Mouse (Mus musculus) hindbrain, embryonic 12.5 days (tissue): ENCODE measurements at regions not wholly inside any gene's neighbourhood (a gene's known extent, or its start where the extent isn't known, plus 50 kb on each side); places are given as distances from the start of the nearest gene placed in this dataset. TPM values are rescaled to one million over a fixed set of nuclear protein-coding genes. Genes with fewer than 3 reads are reported as not detected.

Experiments
- ATAC-seq: fragments of 200-750 bp; cut with Nextera tagmentation; 2 replicates; pipeline ENCODE4 v1.8.0; 2017; ENCODE audit warnings: moderate TSS enrichment; ENCODE audit not compliant: low FRiP score
- H3K27ac ChIP-seq: fragments of 300-500 bp; sonication (generic); 2 replicates; pipeline ENCODE4 v1.5.1; 2016; ENCODE audit warnings: mild to moderate bottlenecking
- H3K27me3 ChIP-seq: fragments of 300-500 bp; sonication (generic); 2 replicates; pipeline ENCODE4 v1.6.1; 2016; ENCODE audit warnings: mild to moderate bottlenecking
- H3K36me3 ChIP-seq: fragments of 300-500 bp; sonication (generic); 2 replicates; pipeline ENCODE4 v1.6.1; 2016; ENCODE audit warnings: mild to moderate bottlenecking
- H3K4me1 ChIP-seq: fragments of 300-500 bp; sonication (generic); 2 replicates; pipeline ENCODE4 v1.6.1; 2016
- H3K4me2 ChIP-seq: fragments of 300-500 bp; sonication (generic); replicated peaks from 2 replicates; pipeline ENCODE4 v1.6.1; 2016; ENCODE audit warnings: mild to moderate bottlenecking
- H3K4me3 ChIP-seq: fragments of 300-500 bp; sonication (generic); 2 replicates; pipeline ENCODE4 v1.5.1; 2016; ENCODE audit warnings: mild to moderate bottlenecking
- H3K9ac ChIP-seq: fragments of 300-500 bp; sonication (generic); 2 replicates; pipeline ENCODE4 v1.6.1; 2016; ENCODE audit warnings: mild to moderate bottlenecking, moderate library complexity
- H3K9me3 ChIP-seq: fragments of 300-500 bp; sonication (generic); replicated peaks from 2 replicates; pipeline ENCODE4 v1.6.1; 2016; ENCODE audit warnings: mild to moderate bottlenecking
- WGBS: fragments of 180-500 bp; shearing (Covaris S2); methylation state at CpG from one replicate; pipeline ENCODE4 v1.1.7; 2016; 5-methylcytosine and 5-hydroxymethylcytosine counted together
- microRNA-seq: library from miRNA; unstranded; fragments of <30 nt; microRNA quantifications from one replicate; pipeline ENCODE4, GENCODE M21; 2017

- H3K9me3 ChIP-seq, result no peaks in the 10 kb centered on the region
- H3K27me3 ChIP-seq, result peaks cover 4% of the 10 kb centered on the region
- peaks cover 27% of the 10 kb centered on the region for H3K4me1 ChIP-seq
- no peaks in the 10 kb centered on the region for H3K36me3 ChIP-seq
- no peak for ATAC-seq
- no peak overlapping the region for H3K9ac ChIP-seq
- H3K27ac ChIP-seq, result no peak overlapping the region
- no peak overlapping the region for H3K4me3 ChIP-seq
- no peak overlapping the region for H3K4me2 ChIP-seq
- WGBS, result 72% methylated on average over 4 of the region's 4 CpGs
These were observed 150.4 kb upstream of the Kcnab2 start for GRCm38 (mm10) chr4:152628111-152628510.

- 4% methylated on average over 22 of the region's 22 CpGs for WGBS
- Histone ChIP-seq H3K36me3 (no peaks in the 10 kb centered on the region), H3K9ac (no peak overlapping the region), H3K27me3 (peaks cover 6% of the 10 kb centered on the region; the same call in 1 of the 2 replicates), H3K27ac (peak overlapping the region; percentile 46), H3K9me3 (no peaks in the 10 kb centered on the region), H3K4me1 (peaks cover 32% of the 10 kb centered on the region), H3K4me3 (no peak overlapping the region), H3K4me2 (peak overlapping the region; percentile 35)
- peak; percentile 77 for ATAC-seq
These were observed 147.6 kb upstream of the Kcnab2 start for GRCm38 (mm10) chr4:152625032-152626003.

DNA sequence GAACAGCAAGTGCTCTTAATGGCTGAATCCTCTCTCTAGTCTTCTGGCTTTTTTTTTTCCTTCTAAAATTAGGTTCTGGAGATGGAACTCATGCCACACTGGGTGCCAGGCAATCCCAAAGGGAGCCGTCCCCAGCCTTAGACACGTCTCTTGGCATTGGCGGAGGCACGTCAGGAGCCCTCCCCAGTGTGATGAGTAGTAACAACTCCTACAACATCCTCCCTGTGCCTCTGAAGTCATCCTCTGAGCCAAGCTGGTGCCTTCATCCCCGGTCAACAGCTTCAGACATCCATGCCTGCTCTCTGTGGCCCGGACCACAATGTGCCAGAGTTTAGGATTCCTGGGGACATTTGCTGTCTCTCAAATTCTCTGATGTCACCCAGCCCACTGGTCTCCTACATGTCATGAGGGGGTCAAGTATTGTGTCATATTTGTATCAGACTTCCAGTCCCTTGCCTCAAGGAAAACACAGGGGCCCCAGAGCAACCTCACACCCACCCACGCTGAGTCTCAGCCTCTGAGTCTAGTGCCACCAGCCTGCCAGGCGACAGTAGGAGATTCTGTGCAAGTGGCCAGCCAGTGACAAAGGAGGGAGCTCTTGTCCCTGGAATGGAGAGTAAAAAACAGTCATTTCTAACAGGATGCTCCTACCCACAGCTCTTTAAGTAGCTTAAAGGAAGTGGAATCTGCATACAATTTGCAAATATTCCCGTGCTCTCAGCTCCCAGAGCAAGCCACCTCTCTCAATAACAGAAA is 144.5 kb upstream of the Kcnab2 start:
- ATAC-seq, result no peak
- peaks cover 6% of the 10 kb centered on the region; the same call in 1 of the 2 replicates for H3K27me3 ChIP-seq
- no peaks in the 10 kb centered on the region for H3K36me3 ChIP-seq
- WGBS, result 63% methylated on average over 9 of the region's 9 CpGs
- H3K4me1 ChIP-seq, result peaks cover 32% of the 10 kb centered on the region
- H3K27ac ChIP-seq, result no peak overlapping the region
- no peaks in the 10 kb centered on the region for H3K9me3 ChIP-seq
- no peak overlapping the region for H3K4me3 ChIP-seq
- peak overlapping the region; percentile 19; the same call in 1 of the 2 replicates for H3K4me2 ChIP-seq
- 0 out of 2 replicates have a peak overlapping the region, but pooled peaks have one; percentile 42 for H3K9ac ChIP-seq

- Histone ChIP-seq H3K27me3 (peaks cover 2% of the 10 kb centered on the region; the same call in 1 of the 2 replicates), H3K27ac (no peak overlapping the region), H3K9ac (no peak overlapping the region), H3K4me1 (peaks cover 7% of the 10 kb centered on the region), H3K4me3 (no peak overlapping the region), H3K9me3 (no peaks in the 10 kb centered on the region; the same call in 1 of the 2 replicates), H3K36me3 (no peaks in the 10 kb centered on the region), H3K4me2 (no peak overlapping the region)
- WGBS, result 61% methylated on average over 3 of the region's 3 CpGs
- no peak for ATAC-seq
These were observed 140.0 kb upstream of the Kcnab2 start for GRCm38 (mm10) chr4:152617636-152618035.

DNA sequence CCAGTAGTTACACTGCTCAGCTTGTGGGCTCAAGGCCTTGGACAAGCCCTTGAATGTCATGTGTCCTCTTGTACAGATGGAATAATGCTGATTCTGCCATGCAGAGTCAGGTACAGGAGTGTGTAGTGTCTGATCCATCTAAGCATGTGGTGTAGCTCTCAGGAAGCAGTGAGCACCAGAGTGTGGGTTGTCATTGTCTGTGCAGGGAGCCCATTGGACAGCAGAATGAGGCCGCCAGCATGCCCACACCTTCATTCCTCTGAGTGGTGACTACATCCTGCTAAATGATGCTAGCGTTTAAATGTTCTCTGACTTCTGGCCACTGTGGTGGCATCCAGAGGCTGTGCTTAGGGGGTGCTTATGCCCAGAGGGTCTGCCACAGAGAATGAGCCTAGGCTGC is 137.5 kb upstream of the Kcnab2 start:
- Histone ChIP-seq H3K4me1 (0 out of 2 replicates have a peak, but pooled peaks cover 4% of the 10 kb centered on the region), H3K9me3 (no peaks in the 10 kb centered on the region; the same call in 1 of the 2 replicates), H3K27ac (no peak overlapping the region), H3K4me2 (no peak overlapping the region), H3K27me3 (no peaks in the 10 kb centered on the region), H3K36me3 (no peaks in the 10 kb centered on the region), H3K9ac (no peak overlapping the region), H3K4me3 (no peak overlapping the region)
- ATAC-seq, result no peak
- 89% methylated on average over 2 of the region's 2 CpGs for WGBS

- ATAC-seq, result no peak
- H3K4me1 ChIP-seq, result 0 out of 2 replicates have a peak, but pooled peaks cover 4% of the 10 kb centered on the region
- H3K4me3 ChIP-seq, result no peak overlapping the region
- H3K9me3 ChIP-seq, result no peaks in the 10 kb centered on the region; the same call in 1 of the 2 replicates
- WGBS, result 87% methylated on average over 13 of the region's 13 CpGs
- no peak overlapping the region for H3K9ac ChIP-seq
- no peak overlapping the region for H3K27ac ChIP-seq
- no peak overlapping the region for H3K4me2 ChIP-seq
- no peaks in the 10 kb centered on the region for H3K27me3 ChIP-seq
- no peaks in the 10 kb centered on the region for H3K36me3 ChIP-seq
These were observed 136.9 kb upstream of the Kcnab2 start for GRCm38 (mm10) chr4:152614356-152615100.

Small RNA genes in the stretch of these regions (microRNA-seq; reads per million reads assigned to microRNA genes)
- not detected for gene Gm25779
